ENCODE assay signal across 24 mouse cellular contexts in genomic region chr9:54022795-54023194, GRCm38 (mm10). TPM values are rescaled to one million over a fixed set of nuclear protein-coding genes. Genes with fewer than 3 reads are reported as not detected.
DNase-seq lines count a peak whose midpoint lies in the region; ATAC-seq and TF ChIP-seq lines count a peak whose summit lies in the region.
"Had no signal": no experiment of that assay in that cellular context is flagged by ENCODE, and none has a peak within 500 bp of the region (broad histone marks: within the 10 kb centered on the region; RNA-seq: fewer than 3 reads in every experiment).

No protein-coding gene starts in this region.

- H3K9me3 ChIP-seq in intestine, postnatal 0 days (ENCODE audit: control insufficient read depth): no peaks in the 10 kb centered on the region
- H3K9me3 ChIP-seq in intestine, embryonic 15.5 days: no peaks in the 10 kb centered on the region
- no peaks in the 10 kb centered on the region for H3K9me3 ChIP-seq in midbrain, embryonic 14.5 days (ENCODE audit: control insufficient read depth, low read length)
- H3K9me3 ChIP-seq in midbrain, embryonic 16.5 days (replicated peaks; ENCODE audit: control insufficient read depth, low read length, poor library complexity, severe bottlenecking): no peaks in the 10 kb centered on the region
- H3K9me3 ChIP-seq: forebrain, embryonic 13.5 days; heart, embryonic 15.5 days; limb, embryonic 15.5 days; liver, embryonic 15.5 days; midbrain, embryonic 13.5 days had no signal

- ATAC-seq in intestine, postnatal 0 days: peak; percentile 73; the same call in 1 of the 2 replicates
- no peak for ATAC-seq in intestine, embryonic 15.5 days
- no peak for ATAC-seq in midbrain, embryonic 14.5 days (ENCODE audit: low FRiP score, low TSS enrichment)
- ATAC-seq in midbrain, embryonic 16.5 days: no peak
- ATAC-seq: forebrain, embryonic 13.5 days; inflammation-experienced regulatory T-cells, adult 6 months; midbrain, embryonic 13.5 days had no signal

- 34% methylated on average over 3 of the region's 3 CpGs for WGBS in intestine, postnatal 0 days
- 48% methylated on average over 3 of the region's 3 CpGs for WGBS in intestine, embryonic 15.5 days
- WGBS in midbrain, embryonic 14.5 days: 84% methylated on average over 3 of the region's 3 CpGs
- WGBS in midbrain, embryonic 16.5 days: 69% methylated on average over 3 of the region's 3 CpGs

- no peak for TF ChIP-seq CTCF in intestine, postnatal 0 days (IDR thresholded peaks at IDR 0.05; ENCODE audit: low read depth)

- no peak overlapping the region for H3K4me3 ChIP-seq in intestine, postnatal 0 days (ENCODE audit: low read depth, low read length)
- H3K4me3 ChIP-seq in intestine, embryonic 15.5 days (replicated peaks): no peak overlapping the region
- H3K4me3 ChIP-seq in midbrain, embryonic 14.5 days (replicated peaks; ENCODE audit: low read depth, low read length): no peak overlapping the region
- no peak overlapping the region for H3K4me3 ChIP-seq in midbrain, embryonic 16.5 days (ENCODE audit: low read depth, low read length)
- H3K4me3 ChIP-seq: erythroblast, embryonic 14.5 days; forebrain, embryonic 13.5 days; heart, embryonic 15.5 days; limb, embryonic 15.5 days; liver, embryonic 15.5 days; midbrain, embryonic 13.5 days; myocyte had no signal

- DNase-seq in midbrain, embryonic 14.5 days: peak; percentile 3
- peak; percentile 8 for DNase-seq in gonadal fat pad, adult 2 months (ENCODE audit: low read depth)
- no peak for DNase-seq in cerebellum, postnatal 14 days
- DNase-seq in adrenal gland, adult (ENCODE audit: inconsistent age in 2 of 2, low spot score in 1 of 2): no peak
- DNase-seq: adrenal gland, adult 8-10 months; cerebellum, postnatal 10 days; gastrocnemius, postnatal 25 days; kidney, postnatal 4 days; right cerebral cortex, postnatal 14 days; thymus, adult 18-20 months had no signal

- no peak overlapping the region for H3K27ac ChIP-seq in intestine, postnatal 0 days (ENCODE audit: low read depth, low read length)
- H3K27ac ChIP-seq in intestine, embryonic 15.5 days: no peak overlapping the region
- H3K27ac ChIP-seq in midbrain, embryonic 14.5 days (replicated peaks; ENCODE audit: low read depth, low read length): no peak overlapping the region
- no peak overlapping the region for H3K27ac ChIP-seq in midbrain, embryonic 16.5 days (ENCODE audit: low read length)
- H3K27ac ChIP-seq: forebrain, embryonic 13.5 days; heart, embryonic 15.5 days; limb, embryonic 15.5 days; liver, embryonic 15.5 days; midbrain, embryonic 13.5 days had no signal

- no peak overlapping the region for H3K4me2 ChIP-seq in intestine, postnatal 0 days (replicated peaks; ENCODE audit: low read depth)
- H3K4me2 ChIP-seq in intestine, embryonic 15.5 days (replicated peaks): no peak overlapping the region
- H3K4me2 ChIP-seq in midbrain, embryonic 14.5 days (ENCODE audit: low read length): no peak overlapping the region
- H3K4me2 ChIP-seq in midbrain, embryonic 16.5 days (ENCODE audit: low read length): no peak overlapping the region
- H3K4me2 ChIP-seq: forebrain, embryonic 13.5 days; heart, embryonic 15.5 days; limb, embryonic 15.5 days; liver, embryonic 15.5 days; midbrain, embryonic 13.5 days had no signal

- H3K27me3 ChIP-seq in intestine, postnatal 0 days (replicated peaks; ENCODE audit: control insufficient read depth, insufficient read depth, low read length): no peaks in the 10 kb centered on the region
- no peaks in the 10 kb centered on the region for H3K27me3 ChIP-seq in intestine, embryonic 15.5 days (replicated peaks)
- H3K27me3 ChIP-seq in midbrain, embryonic 14.5 days (ENCODE audit: control insufficient read depth, insufficient read depth, low read length): no peaks in the 10 kb centered on the region
- no peaks in the 10 kb centered on the region for H3K27me3 ChIP-seq in midbrain, embryonic 16.5 days (ENCODE audit: control insufficient read depth, insufficient read depth, low read depth, low read length)
- H3K27me3 ChIP-seq: forebrain, embryonic 13.5 days; heart, embryonic 15.5 days; limb, embryonic 15.5 days; liver, embryonic 15.5 days; midbrain, embryonic 13.5 days had no signal

- H3K9ac ChIP-seq in intestine, postnatal 0 days (ENCODE audit: low read depth, low read length): no peak overlapping the region
- no peak overlapping the region for H3K9ac ChIP-seq in intestine, embryonic 15.5 days
- H3K9ac ChIP-seq in midbrain, embryonic 14.5 days (replicated peaks; ENCODE audit: low read length): no peak overlapping the region
- H3K9ac ChIP-seq in midbrain, embryonic 16.5 days (ENCODE audit: low read depth, low read length): no peak overlapping the region
- H3K9ac ChIP-seq: forebrain, embryonic 13.5 days; heart, embryonic 15.5 days; limb, embryonic 15.5 days; liver, embryonic 15.5 days; midbrain, embryonic 13.5 days had no signal

- no peaks in the 10 kb centered on the region for H3K4me1 ChIP-seq in intestine, postnatal 0 days (replicated peaks; ENCODE audit: control insufficient read depth, insufficient read depth, low read length)
- H3K4me1 ChIP-seq in intestine, embryonic 15.5 days (replicated peaks): no peaks in the 10 kb centered on the region
- no peaks in the 10 kb centered on the region for H3K4me1 ChIP-seq in midbrain, embryonic 14.5 days (ENCODE audit: control insufficient read depth, insufficient read depth, low read length)
- H3K4me1 ChIP-seq in midbrain, embryonic 16.5 days (ENCODE audit: control insufficient read depth, insufficient read depth, low read length): no peaks in the 10 kb centered on the region
- H3K4me1 ChIP-seq: forebrain, embryonic 13.5 days; heart, embryonic 15.5 days; limb, embryonic 15.5 days; liver, embryonic 15.5 days; midbrain, embryonic 13.5 days had no signal

- H3K36me3 ChIP-seq in intestine, postnatal 0 days (ENCODE audit: control insufficient read depth, insufficient read depth): no peaks in the 10 kb centered on the region
- H3K36me3 ChIP-seq in intestine, embryonic 15.5 days: no peaks in the 10 kb centered on the region
- no peaks in the 10 kb centered on the region for H3K36me3 ChIP-seq in midbrain, embryonic 14.5 days (ENCODE audit: control insufficient read depth, insufficient read depth, low read length)
- no peaks in the 10 kb centered on the region for H3K36me3 ChIP-seq in midbrain, embryonic 16.5 days (ENCODE audit: control insufficient read depth, insufficient read depth, low read length)
- H3K36me3 ChIP-seq: heart, embryonic 15.5 days; limb, embryonic 15.5 days; liver, embryonic 15.5 days; midbrain, embryonic 13.5 days had no signal

RNA-seq across cellular contexts. Expression of gene Tnfaip8l3, which starts 45.4 kb away (rescaled TPM):
- polyA plus RNA-seq in intestine, postnatal 0 days (2015; fragmentation: Nextera tagmentation; extraction: Ambion mirVana): 0.46 and 0.52 TPM in 2 replicates
- polyA plus RNA-seq in intestine, embryonic 15.5 days (2015; fragmentation: Nextera tagmentation; extraction: Ambion mirVana): 0.14 and 0.31 TPM in 2 replicates
- polyA plus RNA-seq in midbrain, embryonic 14.5 days (2014; fragmentation: Nextera tagmentation; extraction: Ambion mirVana): 0.36 and 0.65 TPM in 2 replicates
- 0.40 and 1.0 TPM in 2 replicates for polyA plus RNA-seq in midbrain, embryonic 16.5 days (2015; fragmentation: Nextera tagmentation; extraction: Ambion mirVana)
- 0.35 and 0.37 TPM in 2 replicates for polyA plus RNA-seq in gonadal fat pad, adult 2 months (2012; rRNA removed)
- polyA plus RNA-seq: erythroblast, embryonic 14.5 days; inflammation-experienced regulatory T-cells, adult 6 months; myocyte; stomach, embryonic 14.5 days had no signal

RNA-seq across cellular contexts. Expression of gene Elmod1, which starts 47.7 kb away (rescaled TPM):
- 0.51 and 0.55 TPM in 2 replicates for polyA plus RNA-seq in intestine, postnatal 0 days (2015; fragmentation: Nextera tagmentation; extraction: Ambion mirVana)
- 0.42 and 1.2 TPM in 2 replicates for polyA plus RNA-seq in intestine, embryonic 15.5 days (2015; fragmentation: Nextera tagmentation; extraction: Ambion mirVana)
- polyA plus RNA-seq in midbrain, embryonic 14.5 days (2014; fragmentation: Nextera tagmentation; extraction: Ambion mirVana): 19.3 and 23.3 TPM in 2 replicates
- 19.3 and 19.4 TPM in 2 replicates for polyA plus RNA-seq in midbrain, embryonic 16.5 days (2015; fragmentation: Nextera tagmentation; extraction: Ambion mirVana)
- 1.2 and 1.4 TPM in 2 replicates for polyA plus RNA-seq in gonadal fat pad, adult 2 months (2012; rRNA removed)
- polyA plus RNA-seq: C2C12; erythroblast, embryonic 14.5 days; inflammation-experienced regulatory T-cells, adult 6 months; liver, embryonic 15.5 days; myocyte; spleen, adult 2 months had no signal

Comparison
In these comparisons a context has a peak if more than half of its experiments do, and no peak if none do; other contexts are left out.
1. DNase-seq: peak in midbrain, embryonic 14.5 days (single experiment) and gonadal fat pad, adult 2 months (single experiment); none in cerebellum, postnatal 14 days (0 of 2) and adrenal gland, adult (0 of 2).